Mouse (Mus musculus) lung, postnatal 36 days (tissue): ENCODE results near the gene Gng7.

Source experiments
- DNase-seq: peaks from one replicate; pipeline ENCODE4 v3.0.0; 2022; ENCODE audit warnings: mixed read lengths

Gene Gng7

DNA sequence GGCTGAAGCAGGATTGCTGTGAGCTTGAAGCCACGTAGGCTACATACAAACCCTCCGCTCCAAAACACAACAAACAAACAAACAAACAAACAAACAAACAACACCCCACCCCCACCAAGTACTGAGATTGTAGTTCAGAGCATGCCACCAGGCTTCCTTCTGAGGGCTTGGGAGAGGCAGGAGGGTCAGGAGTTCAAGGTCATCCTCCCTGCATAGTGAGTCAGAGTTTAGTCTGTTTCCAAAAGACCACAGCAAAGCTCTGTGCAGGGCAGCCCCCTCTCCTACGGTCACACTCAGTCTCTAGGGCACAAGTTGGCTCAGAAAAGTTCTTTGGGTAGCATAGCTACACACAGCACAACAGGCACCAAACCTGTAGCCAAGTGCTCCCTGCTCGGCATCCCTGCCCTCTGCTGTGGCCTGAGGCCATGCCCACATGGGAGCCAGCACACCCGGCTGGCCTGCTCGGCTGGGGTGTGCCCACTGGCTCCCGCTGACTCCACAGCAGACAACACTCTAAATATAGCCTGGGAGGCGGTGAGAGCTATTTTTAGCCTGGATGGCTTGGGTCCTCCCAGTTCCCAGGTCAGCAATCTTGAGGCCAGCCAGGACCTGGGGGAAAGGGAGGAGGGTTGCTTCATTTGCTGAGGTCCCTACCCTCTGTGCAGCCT lies 74.3 kb downstream of the Gng7 start:
- peak; percentile 89 for DNase-seq

DNA sequence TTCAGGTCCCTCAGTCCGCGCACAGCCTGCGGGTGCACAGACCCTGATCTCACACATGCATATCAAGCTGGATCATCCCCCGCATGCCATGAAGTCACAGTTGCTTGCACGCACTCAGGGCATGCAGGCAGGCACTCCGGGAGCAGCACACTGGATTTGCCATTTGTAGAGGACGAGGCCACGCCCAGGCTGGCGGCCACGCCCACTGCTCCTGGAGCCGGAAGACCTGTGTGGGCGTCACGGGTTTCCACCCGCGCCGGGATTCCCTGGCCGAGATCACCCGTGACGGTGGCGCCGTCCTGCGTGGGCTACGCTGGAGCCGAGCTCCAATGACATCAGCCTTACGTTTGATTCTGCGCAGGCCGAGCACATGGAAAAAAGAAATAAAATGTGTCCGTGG lies 75.1 kb downstream of the Gng7 start:
- peak; percentile 97 for DNase-seq

DNA sequence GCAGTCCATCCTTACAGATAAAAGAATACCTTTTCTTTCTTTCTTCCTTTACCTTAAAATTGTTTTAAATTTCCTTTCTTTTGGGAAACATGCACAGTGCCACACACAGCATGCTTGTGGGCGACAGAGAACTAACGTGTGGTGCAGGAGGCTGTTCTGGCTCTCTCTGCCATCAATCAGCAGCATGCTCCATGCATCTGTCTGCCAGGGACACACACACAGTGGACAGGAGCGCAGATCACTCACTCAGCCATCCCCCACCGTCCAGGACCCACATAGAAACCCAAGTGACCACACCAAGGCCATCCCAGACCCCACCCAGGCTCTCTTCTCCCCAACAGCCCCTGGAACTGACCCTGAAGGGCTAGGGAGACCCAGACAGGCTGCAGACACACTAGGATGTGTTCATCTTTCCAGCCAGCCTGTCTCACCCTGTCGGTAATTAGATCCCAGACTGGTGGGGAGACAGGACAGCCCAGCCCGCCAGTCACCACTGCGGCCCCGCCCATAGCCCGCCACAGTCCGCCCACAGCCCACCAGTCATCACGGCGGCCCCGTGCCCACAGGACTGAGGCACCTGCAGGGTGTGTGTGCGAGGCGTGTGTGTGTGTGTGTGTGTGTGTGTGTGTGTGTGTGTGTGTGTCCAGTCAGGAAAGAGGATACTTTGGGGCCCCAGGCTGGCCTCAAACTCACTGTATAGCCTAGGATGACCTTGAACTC lies 75.8 kb downstream of the Gng7 start:
- DNase-seq = no peak

DNA sequence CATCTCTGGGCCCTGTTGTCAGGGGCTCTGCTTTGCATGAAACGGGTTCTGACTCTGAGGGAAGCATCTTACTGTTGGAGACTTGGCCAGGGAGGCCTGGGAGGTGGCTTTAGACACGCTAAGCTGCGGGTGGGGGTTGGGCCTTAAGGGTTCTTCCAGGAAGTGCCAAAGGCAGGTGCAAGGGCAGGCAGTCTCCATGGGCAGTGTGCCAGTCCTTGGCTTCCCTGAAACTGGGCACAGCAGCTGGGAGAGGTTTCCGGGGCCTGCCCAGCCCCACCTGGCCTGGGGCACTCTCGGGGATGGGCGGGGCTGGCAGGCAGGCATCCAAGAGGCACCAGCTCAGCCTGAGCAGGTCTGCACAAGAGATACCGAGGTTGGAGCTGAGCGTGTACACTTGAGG lies 77.1 kb downstream of the Gng7 start:
- DNase-seq = peak; percentile 95

DNA sequence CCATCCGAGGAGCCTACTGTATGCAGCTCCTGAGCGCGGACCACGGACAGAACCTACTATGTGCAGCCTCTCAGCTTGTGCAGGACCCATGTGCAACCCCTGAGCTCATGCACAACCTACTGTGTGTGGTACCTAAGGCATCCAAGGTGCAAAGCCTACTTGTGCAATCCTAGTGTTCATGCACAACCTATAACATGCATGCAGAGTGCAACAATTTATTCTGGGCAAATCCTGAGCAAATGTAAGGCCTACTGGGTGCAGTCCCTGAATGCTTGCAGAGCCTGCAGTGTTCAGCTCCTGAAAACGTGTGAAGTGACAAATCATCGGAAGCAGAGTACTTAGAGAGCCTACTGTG lies 78.0 kb downstream of the Gng7 start:
- DNase-seq = no peak

DNA sequence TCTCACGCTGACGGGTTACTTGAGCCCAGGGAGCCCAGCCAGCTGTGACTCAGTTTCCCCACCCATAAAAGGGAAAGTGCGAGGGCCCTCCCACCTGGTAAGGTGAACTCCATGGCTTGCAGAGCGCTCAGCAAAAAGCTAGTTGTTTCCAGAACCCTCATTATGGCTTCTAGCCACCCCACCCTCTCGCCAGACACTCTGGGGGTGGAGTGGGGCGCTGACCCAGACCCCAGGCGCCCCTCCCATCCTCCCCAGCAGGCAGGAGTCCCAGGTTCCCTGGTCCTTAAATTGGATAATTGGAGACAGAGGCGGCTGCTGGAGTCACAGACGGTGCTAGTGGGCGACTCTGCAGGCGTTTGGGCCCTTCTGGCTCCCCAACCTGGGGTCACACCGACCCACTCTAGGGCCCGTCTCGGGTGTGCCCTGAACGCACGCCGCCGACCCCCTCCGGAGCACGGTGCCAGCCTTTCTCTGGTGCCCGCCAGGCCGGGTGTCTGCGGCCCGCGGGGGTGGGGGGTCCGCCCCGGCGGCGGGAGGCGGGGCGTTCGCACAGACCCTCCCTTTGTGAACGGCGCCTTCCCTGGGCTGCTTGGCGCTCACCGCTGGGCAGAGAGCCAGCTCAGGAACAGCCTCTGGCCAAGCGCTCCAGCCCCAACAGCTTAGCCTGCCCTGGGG lies 78.5 kb downstream of the Gng7 start:
- DNase-seq = peak; percentile 82

DNA sequence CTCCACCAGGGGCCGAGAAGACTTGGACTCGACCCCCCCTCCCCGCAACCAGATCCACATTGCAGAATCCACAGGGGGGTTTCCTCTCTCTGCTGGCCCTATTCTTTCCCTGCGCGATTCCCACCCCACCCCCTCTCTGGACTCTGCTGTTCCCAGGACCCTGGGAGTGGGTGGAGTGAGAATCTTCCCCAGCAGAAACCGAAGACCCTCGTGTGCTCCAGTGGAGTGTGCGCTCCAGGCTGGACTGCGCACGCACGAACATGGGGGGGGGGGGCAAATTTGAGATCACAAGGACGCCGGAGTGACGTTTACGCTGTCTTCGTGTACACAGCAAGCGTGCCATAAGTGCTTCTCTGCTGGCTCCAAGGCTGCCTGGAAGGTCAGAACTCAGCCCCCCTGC lies 79.0 kb downstream of the Gng7 start:
- no peak for DNase-seq

DNA sequence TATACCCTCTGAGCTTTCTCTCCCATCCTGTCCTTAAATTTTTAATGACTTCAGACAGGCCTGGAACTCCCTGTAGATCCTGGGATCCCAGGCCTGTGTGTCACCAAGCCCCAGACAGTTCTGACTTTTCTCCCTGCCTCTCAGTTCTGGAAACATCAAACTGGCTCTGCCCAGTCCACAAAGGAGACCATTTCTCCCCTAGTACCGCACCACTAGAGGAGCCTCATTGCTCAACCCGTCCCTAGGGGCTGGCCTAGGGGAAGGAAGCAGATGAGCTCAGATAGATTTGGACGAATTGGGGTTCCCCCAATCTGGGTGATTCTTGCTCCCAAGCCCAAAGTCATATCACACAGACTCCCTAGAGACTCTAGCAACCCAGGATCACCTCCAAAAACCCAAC lies 79.5 kb downstream of the Gng7 start:
- no peak for DNase-seq

DNA sequence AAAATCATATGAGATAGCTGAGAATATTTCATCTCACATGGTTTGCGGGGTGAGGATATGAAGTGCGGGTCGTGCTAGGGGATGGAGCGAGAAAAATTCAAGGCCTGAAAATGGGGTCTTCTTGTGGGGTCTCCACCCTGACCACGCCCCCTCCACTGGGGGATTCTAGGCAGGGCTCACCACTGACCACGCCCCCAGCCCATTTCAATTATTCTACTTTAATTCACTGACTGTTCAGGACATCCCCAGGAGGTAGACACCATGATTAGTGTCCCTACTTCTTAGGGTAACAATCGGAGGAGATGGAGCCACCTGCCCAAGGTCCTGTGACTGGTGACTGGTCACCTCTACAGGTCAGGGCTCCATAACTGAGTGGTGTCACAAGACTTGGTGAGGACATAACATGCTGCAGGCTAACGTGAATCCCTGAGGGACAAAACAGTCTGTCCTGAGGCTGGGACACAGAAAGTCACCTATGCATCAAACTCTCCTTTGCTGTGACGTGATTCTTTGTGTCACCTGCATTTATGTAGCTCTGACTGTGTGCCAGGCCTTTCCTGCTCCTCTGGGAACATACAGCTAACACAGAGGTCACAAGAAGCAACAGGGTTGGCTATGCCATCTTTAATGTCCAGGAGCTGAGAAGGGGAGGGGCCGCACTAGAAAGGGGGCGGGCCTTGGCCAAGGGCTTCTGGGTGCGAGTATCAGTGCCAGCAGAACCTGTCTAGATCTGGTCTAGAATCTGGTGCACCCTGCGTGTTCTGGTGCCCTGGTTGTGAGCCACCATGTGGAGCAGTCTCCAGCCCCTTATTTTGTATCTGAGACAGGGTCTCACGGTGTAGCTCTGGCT lies 80.4 kb downstream of the Gng7 start:
- DNase-seq = peak; percentile 51

DNA sequence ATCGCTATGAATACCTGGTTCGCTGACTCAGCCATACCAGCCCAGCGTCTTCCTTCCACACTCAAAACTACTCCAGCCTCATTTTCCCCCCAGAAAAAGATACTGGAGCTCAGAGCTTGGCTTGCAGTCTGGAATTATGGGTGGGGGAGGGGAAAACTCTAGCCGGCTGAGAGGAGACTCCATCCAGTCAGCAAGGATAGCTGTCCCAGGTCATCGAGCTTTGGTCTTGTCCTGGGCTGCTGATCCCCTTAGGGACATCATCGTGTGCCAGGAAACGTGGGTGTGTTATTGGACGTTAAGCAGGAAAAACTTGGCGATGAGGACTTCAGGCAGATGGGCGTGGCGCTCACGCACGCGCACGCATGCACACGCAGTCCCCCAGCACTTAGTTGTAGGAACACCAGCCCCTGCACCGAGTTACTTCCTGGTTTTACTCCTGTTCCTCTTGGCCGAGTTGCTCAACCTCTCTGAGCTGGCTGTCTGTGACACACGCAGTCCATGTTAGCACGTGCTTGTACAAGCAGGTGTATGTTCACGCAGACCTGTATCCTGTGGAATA lies 81.2 kb downstream of the Gng7 start:
- DNase-seq = peak; percentile 79

DNA sequence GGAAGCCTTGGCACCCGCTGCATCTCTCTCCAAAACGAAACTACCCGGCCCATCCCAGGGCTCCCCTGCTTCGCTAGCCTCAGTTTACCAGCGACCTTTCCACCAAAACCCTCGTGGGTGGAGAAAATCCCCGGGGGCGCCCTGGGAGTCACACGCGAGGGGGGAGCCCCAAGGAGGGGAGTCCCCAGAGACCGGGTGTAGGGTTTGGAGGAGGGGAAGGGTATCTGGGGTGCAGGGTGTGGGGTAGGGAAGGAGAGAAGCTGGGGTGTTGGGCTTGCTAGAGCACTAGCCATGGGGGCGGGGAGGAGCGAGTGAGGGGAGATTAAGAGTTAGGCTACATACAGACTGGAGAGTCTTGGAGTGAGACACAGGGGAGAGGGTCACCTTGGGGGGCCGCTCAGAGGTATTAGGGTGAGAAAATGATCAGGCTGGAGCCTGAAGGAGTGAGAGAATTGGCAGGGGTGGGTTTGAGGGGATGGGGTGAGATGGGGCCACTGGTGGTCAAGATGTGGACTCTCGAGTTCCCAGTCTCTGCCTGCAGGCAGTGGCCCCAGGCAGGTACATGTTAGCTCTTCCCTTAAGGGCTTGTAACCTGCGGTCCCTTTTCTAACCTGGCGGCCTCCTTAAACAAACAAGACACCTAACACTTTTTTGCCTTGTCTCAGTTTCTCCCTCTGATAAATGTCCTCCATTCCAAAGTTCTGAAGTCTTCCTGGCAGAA lies 81.9 kb downstream of the Gng7 start:
- DNase-seq = peak; percentile 37

DNA sequence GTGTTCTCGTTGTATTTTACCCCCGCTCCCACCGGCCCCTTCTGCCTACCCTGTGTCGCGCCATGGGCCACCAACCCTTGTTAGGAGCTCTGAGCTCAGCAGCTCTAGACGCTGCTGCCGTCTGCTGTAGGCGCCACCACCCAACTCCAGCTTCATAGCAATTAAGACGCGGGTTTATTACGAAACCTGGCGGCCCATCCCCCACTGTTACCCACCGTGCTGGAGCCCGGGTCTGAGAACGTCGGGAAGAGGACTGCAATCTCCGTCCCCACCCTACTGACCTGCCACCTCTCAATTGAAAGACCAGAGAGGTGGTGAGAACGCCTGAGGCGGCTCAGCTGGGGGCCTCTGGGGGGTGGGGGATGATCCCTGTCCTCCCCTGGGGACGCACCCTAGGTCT lies 82.5 kb downstream of the Gng7 start:
- peak; percentile 68 for DNase-seq

DNA sequence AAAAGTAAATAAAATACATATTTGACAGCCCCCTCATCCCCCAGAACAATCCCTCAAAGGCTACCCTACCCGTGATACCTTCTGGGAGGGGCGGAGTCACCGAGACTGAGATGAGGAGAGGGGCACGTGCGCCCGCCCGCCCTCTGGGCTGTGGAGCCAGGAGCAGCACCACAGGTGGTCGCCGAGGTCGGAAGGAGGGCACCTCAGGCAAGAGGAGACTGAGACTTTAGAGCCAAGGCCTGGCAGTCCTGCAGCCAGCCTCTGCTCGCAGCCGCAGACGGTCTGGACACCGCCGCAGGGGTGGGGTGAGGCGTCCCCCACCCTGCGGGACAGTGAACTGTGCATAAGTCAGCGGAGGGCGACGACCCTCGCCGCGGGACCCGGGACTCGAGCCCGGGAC lies 83.0 kb downstream of the Gng7 start:
- no peak for DNase-seq

DNA sequence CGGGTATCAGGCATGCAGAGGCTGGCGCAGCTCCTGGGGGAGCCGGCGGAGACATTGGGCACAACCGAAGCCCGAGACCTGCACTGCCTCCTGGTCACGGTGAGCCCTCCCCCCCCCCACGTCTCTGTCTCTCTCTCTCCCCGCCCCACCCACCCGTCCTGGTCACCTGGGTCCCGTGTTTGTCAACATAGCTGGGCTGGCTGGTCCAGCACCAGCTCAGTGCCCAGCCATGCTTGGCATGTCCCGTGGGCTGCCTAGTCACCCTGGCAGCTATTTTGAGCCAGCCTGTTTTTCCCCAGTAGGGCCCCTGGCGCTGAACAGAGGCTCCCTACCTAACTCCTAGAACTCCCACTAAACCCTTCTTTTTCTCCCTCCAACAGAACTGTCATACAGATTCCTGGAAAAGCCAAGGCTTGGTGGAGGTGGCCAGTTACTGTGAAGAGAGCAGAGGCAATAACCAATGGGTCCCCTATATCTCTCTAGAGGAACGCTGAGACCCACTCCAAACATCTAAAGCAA lies 83.5 kb downstream of the Gng7 start:
- DNase-seq = peak; percentile 42

DNA sequence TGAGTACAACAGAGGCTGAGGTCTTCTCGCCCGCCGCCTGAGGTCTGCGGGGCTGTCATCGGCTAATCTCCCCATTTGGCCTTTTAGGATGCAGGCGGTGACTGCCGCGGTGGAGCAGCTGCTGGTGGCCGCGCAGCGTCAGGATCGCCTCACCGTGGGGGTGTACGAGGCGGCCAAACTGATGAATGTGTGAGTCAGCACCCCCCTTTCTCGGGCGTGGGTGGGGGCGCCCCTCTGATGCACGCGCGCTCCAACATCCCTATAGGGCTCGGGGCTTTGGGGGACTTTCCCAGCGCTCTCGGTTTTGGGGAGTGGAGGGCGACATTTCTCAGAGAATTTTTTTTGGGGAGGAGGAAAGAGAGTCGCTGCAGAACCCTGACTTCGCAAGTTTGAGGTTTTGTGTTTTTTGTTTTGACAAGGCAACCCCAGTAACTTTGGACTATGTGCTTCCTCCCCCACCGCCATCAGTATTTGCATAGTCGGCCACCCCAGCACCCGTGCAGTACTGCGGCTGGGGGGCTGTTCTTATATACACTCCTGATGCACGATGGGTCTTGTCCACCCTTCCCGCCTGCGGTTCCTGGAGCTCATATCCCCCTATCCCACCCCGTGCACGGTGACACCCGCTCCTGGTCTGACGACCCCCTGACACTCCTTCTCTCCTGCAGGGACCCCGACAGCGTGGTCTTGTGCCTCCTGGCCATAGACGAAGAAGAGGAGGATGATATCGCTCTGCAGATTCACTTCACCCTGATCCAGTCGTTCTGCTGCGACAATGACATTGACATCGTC lies 84.2 kb downstream of the Gng7 start:
- peak; percentile 47 for DNase-seq

DNA sequence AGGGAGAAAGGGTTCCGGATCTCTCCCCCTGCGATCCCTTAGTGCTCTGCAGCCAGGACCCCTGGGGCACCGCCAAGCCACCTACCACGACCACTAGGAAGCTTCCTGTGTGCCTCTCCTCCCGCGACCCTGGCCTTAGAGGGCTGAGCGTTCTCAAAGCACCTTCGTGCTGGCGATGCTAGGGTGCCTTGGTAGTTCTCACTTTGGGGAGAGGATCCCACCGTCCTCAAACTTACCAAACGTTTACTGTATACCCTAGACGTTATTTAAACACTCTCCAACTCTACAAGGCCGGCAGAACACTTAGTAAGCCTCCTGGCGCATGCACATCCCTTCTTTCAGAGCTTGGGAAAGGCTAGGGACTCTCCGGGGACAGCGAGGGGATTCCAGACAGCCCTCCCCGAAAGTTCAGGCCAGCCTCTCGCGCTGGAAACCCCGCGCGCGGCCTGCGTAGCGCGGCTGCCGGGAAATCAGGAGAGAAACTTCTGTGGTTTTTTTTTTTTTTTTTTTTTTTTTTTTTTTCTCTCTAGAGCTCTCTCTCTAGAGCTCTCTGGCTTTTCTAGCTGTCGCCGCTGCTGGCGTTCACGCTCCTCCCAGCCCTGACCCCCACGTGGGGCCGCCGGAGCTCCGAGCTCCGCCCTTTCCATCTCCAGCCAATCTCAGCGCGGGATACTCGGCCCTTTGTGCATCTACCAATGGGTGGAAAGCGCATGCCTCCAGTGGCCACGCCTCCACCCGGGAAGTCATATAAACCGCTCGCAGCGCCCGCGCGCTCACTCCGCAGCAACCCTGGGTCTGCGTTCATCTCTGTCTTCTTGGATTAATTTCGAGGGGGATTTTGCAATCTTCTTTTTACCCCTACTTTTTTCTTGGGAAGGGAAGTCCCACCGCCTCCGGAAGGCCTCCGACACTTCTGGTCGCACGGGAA lies 85.2 kb downstream of the Gng7 start, which contains the start of gene Gadd45b:
Gene Gadd45b, plus strand, starts transcription at position 775 of the 928 bp plus-strand sequence.
- DNase-seq = peak; percentile 99

DNA sequence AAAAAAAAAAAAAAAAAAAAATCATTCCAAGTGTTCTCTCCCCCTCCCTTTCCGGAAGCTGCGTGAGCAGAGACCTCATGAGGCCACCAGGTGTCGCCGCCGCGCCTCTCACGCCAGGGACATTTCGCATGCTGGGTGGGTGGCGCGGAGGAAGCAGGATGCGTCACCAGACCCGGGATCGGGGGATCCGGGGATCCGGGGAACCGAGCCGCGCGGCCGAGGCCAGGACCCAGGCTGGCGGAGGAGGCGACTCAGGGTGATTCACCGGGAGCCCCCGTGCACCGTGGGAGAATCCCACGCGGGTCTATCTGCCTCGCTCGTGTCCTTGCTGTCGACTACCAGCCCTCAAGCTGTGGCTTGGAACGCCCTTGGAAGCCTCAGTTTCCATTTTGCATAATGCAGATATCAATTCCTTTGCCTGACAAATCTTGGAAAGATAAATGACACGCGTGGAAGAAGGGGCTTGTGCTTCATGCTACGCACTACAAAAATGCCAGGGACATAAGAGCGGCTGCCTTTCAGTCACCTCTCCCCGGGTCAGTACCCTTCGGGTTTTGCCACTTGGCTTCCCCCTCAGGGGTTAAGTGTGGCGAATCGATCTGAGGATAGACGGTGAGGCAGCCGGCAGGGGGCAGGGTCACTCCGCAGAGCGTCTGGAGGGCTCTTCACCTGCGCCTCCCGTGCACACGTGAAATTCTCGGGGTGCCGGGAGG lies 86.0 kb downstream of the Gng7 start:
- DNase-seq = peak; percentile 96

DNA sequence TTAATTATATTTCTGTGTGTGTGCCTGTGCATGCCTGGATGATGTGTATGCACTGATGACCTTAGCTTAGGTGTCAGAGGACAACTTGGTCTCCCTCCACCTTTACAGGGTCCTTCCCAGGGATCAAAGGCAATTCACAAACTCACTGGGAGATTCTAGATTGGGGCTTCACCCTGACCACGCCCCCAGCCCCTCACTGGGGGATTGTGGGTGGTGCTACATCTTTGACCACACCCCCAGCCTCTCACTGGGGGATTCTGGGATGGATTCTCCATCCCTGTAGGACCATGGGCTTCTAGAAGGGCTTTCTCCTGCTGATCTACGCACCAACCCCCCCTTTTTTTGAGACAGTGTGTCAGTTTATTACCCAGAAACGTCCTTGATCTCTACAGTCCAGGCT lies 89.3 kb downstream of the Gng7 start:
- DNase-seq = no peak

DNA sequence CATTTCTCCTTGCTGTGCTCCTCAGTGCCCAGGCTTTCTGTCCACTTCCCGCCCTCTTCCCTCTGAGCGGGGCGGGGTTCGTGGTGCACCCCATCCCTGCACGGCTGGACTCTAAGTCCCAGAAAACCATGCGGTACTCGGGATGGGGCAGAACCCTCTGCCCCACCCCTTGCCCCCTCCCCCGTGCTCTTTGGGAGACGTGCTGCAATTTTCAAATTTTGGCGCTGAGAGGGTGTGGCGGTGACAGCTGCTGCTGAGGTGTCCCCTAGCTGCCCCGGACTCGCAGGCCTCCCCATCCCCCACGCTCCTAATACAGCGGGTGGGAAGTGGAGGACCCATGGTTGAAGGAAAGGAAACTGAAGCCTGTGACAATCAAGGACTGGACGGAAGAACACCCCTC lies 92.8 kb downstream of the Gng7 start:
- DNase-seq = peak; percentile 70
